Mouse (Mus musculus): ENCODE results near the gene Cpsf3. TPM values are rescaled to one million over a fixed set of nuclear protein-coding genes. Genes with fewer than 3 reads are reported as not detected.

The Cpsf3 gene
- polyA plus RNA-seq, 1 experiment from 2014 or later = 98.1 TPM

GRCm38 (mm10) chr12:21266784-21267098 lies 18.4 kb upstream of the Cpsf3 start:
- H3K27me3 ChIP-seq = no peaks in the 10 kb centered on the region
- H3K4me2 ChIP-seq = no peak overlapping the region
- H3K9ac ChIP-seq = no peak overlapping the region
- WGBS = 79% methylated on average over 2 of the region's 2 CpGs
- H3K9me3 ChIP-seq = no peaks in the 10 kb centered on the region
- no peak overlapping the region for H3K4me3 ChIP-seq
- no peak overlapping the region for H3K27ac ChIP-seq
- no peaks in the 10 kb centered on the region for H3K4me1 ChIP-seq (replicated peaks)
- H3K36me3 ChIP-seq = peaks cover 84% of the 10 kb centered on the region
- peak; percentile 43; the same call in 1 of the 2 replicates for ATAC-seq (ENCODE audit: low FRiP score)

GRCm38 (mm10) chr12:21268083-21268616 lies 17.0 kb upstream of the Cpsf3 start:
- Histone ChIP-seq H3K36me3 (peaks cover 76% of the 10 kb centered on the region), H3K27ac (no peak overlapping the region), H3K9me3 (no peaks in the 10 kb centered on the region), H3K4me2 (no peak overlapping the region), H3K4me3 (no peak overlapping the region), H3K4me1 (replicated peaks) (no peaks in the 10 kb centered on the region), H3K9ac (no peak overlapping the region), H3K27me3 (no peaks in the 10 kb centered on the region)
- ATAC-seq (ENCODE audit: low FRiP score) = no peak
- 92% methylated on average over 8 of the region's 8 CpGs for WGBS

- WGBS = 71% methylated on average over 7 of the region's 7 CpGs
- Histone ChIP-seq H3K9ac (no peak overlapping the region), H3K4me1 (replicated peaks) (no peaks in the 10 kb centered on the region), H3K4me3 (no peak overlapping the region), H3K9me3 (no peaks in the 10 kb centered on the region), H3K27me3 (no peaks in the 10 kb centered on the region), H3K36me3 (peaks cover 42% of the 10 kb centered on the region), H3K27ac (peak overlapping the region; percentile 35; the same call in 1 of the 2 replicates), H3K4me2 (no peak overlapping the region)
- ATAC-seq (ENCODE audit: low FRiP score) = no peak
These were observed 10.7 kb upstream of the Cpsf3 start for GRCm38 (mm10) chr12:21274446-21274845.

- no peaks in the 10 kb centered on the region for H3K9me3 ChIP-seq
- WGBS = 86% methylated on average over 1 of the region's 1 CpGs
- no peak overlapping the region for H3K4me3 ChIP-seq
- H3K4me1 ChIP-seq (replicated peaks) = no peaks in the 10 kb centered on the region
- H3K27ac ChIP-seq = no peak overlapping the region
- H3K9ac ChIP-seq = no peak overlapping the region
- H3K27me3 ChIP-seq = no peaks in the 10 kb centered on the region
- no peak overlapping the region for H3K4me2 ChIP-seq
- H3K36me3 ChIP-seq = peaks cover 15% of the 10 kb centered on the region
- ATAC-seq (ENCODE audit: low FRiP score) = no peak
These were observed 7.8 kb upstream of the Cpsf3 start for GRCm38 (mm10) chr12:21277352-21277864.

- no peak for ATAC-seq (ENCODE audit: low FRiP score)
- WGBS = under 1% methylated on average over 42 of the region's 47 CpGs
- peaks cover 35% of the 10 kb centered on the region for H3K4me1 ChIP-seq (replicated peaks)
These were observed 484 bp downstream of the Cpsf3 start for GRCm38 (mm10) chr12:21285508-21286242.

GRCm38 (mm10) chr12:21286243-21286622 lies 1.0 kb downstream of the Cpsf3 start, which contains the start of gene Itgb1bp1:
Gene Itgb1bp1 (minus strand): TSS chr12:21286284.
- H3K4me2 ChIP-seq = peak within 1 kb of the TSS; percentile 83
- peak within 1 kb of the TSS; percentile 94 for H3K27ac ChIP-seq
- ATAC-seq (ENCODE audit: low FRiP score) = peak; percentile 94
- no peaks in the 10 kb centered on the region for H3K27me3 ChIP-seq
- peak within 1 kb of the TSS; percentile 90 for H3K9ac ChIP-seq
- peaks cover 35% of the 10 kb centered on the region for H3K4me1 ChIP-seq (replicated peaks)
- no peaks in the 10 kb centered on the region for H3K9me3 ChIP-seq
- peak within 1 kb of the TSS; percentile 65 for H3K4me3 ChIP-seq
- H3K36me3 ChIP-seq = peaks cover 13% of the 10 kb centered on the region
- WGBS = under 1% methylated on average over 28 of the region's 28 CpGs

More at GRCm38 (mm10) chr12:21285508-21286242, 484 bp downstream of the Cpsf3 start:
- H3K9me3 ChIP-seq = no peaks in the 10 kb centered on the region
- peak overlapping the region; percentile 94 for H3K27ac ChIP-seq
- peak overlapping the region; percentile 65 for H3K4me3 ChIP-seq
- H3K36me3 ChIP-seq = peaks cover 7% of the 10 kb centered on the region; the same call in 1 of the 2 replicates
- peak overlapping the region; percentile 83 for H3K4me2 ChIP-seq
- no peaks in the 10 kb centered on the region for H3K27me3 ChIP-seq
- H3K9ac ChIP-seq = peak overlapping the region; percentile 90

GRCm38 (mm10) chr12:21286712-21287650 lies 1.8 kb downstream of the Cpsf3 start:
- Histone ChIP-seq H3K4me3 (peak overlapping the region; percentile 65), H3K27me3 (no peaks in the 10 kb centered on the region), H3K9ac (peak overlapping the region; percentile 90), H3K4me1 (replicated peaks) (peaks cover 35% of the 10 kb centered on the region), H3K4me2 (peak overlapping the region; percentile 83), H3K9me3 (no peaks in the 10 kb centered on the region), H3K27ac (peak overlapping the region; percentile 94), H3K36me3 (peaks cover 20% of the 10 kb centered on the region)
- 36% methylated on average over 18 of the region's 18 CpGs for WGBS
- peak; percentile 55 for ATAC-seq (ENCODE audit: low FRiP score)

GRCm38 (mm10) chr12:21288716-21289395 lies 3.7 kb downstream of the Cpsf3 start:
- Histone ChIP-seq H3K4me1 (replicated peaks) (peaks cover 35% of the 10 kb centered on the region), H3K36me3 (peaks cover 39% of the 10 kb centered on the region), H3K9me3 (no peaks in the 10 kb centered on the region), H3K4me3 (no peak overlapping the region), H3K27me3 (no peaks in the 10 kb centered on the region), H3K27ac (no peak overlapping the region), H3K4me2 (no peak overlapping the region), H3K9ac (no peak overlapping the region)
- 94% methylated on average over 3 of the region's 3 CpGs for whole genome bisulfite sequencing
- no peak for ATAC-seq (ENCODE audit: low FRiP score)

- Histone ChIP-seq H3K27ac (no peak overlapping the region), H3K36me3 (peaks cover 47% of the 10 kb centered on the region), H3K4me1 (replicated peaks) (peaks cover 35% of the 10 kb centered on the region), H3K4me2 (no peak overlapping the region), H3K27me3 (no peaks in the 10 kb centered on the region), H3K9me3 (no peaks in the 10 kb centered on the region), H3K9ac (no peak overlapping the region), H3K4me3 (no peak overlapping the region)
- 88% methylated on average over 6 of the region's 6 CpGs for WGBS
- no peak for ATAC-seq (ENCODE audit: low FRiP score)
These were observed 4.5 kb downstream of the Cpsf3 start for GRCm38 (mm10) chr12:21289651-21290050.

GRCm38 (mm10) chr12:21298856-21299255 lies 13.7 kb downstream of the Cpsf3 start:
- Histone ChIP-seq H3K4me2 (no peak overlapping the region), H3K27ac (no peak overlapping the region), H3K4me1 (replicated peaks) (no peaks in the 10 kb centered on the region), H3K27me3 (no peaks in the 10 kb centered on the region), H3K4me3 (no peak overlapping the region), H3K9me3 (no peaks in the 10 kb centered on the region), H3K9ac (no peak overlapping the region), H3K36me3 (peaks cover 92% of the 10 kb centered on the region)
- ATAC-seq (ENCODE audit: low FRiP score) = no peak
- 93% methylated on average over 11 of the region's 11 CpGs for whole genome bisulfite sequencing

- no peaks in the 10 kb centered on the region for H3K9me3 ChIP-seq
- ATAC-seq (ENCODE audit: low FRiP score) = no peak
- peaks cover 92% of the 10 kb centered on the region for H3K36me3 ChIP-seq
- no peaks in the 10 kb centered on the region for H3K4me1 ChIP-seq (replicated peaks)
- H3K4me2 ChIP-seq = no peak overlapping the region
- no peaks in the 10 kb centered on the region for H3K27me3 ChIP-seq
- H3K27ac ChIP-seq = no peak overlapping the region
- WGBS = 92% methylated on average over 7 of the region's 7 CpGs
- no peak overlapping the region for H3K4me3 ChIP-seq
- no peak overlapping the region for H3K9ac ChIP-seq
These were observed 16.1 kb downstream of the Cpsf3 start for GRCm38 (mm10) chr12:21301324-21301723.
